Mouse (Mus musculus): ENCODE data around the gene Trim9.

- TF ChIP-seq TAL1 (IDR thresholded peaks at IDR 0.05; ENCODE audit: low read length) (no peak), GATA1 (IDR thresholded peaks at IDR 0.05; ENCODE audit: low read length) (no peak)
Observed at GRCm38 (mm10) chr12:70374976-70375375, 27.6 kb upstream of the Trim9 start.
